In the genomic region with DNA sequence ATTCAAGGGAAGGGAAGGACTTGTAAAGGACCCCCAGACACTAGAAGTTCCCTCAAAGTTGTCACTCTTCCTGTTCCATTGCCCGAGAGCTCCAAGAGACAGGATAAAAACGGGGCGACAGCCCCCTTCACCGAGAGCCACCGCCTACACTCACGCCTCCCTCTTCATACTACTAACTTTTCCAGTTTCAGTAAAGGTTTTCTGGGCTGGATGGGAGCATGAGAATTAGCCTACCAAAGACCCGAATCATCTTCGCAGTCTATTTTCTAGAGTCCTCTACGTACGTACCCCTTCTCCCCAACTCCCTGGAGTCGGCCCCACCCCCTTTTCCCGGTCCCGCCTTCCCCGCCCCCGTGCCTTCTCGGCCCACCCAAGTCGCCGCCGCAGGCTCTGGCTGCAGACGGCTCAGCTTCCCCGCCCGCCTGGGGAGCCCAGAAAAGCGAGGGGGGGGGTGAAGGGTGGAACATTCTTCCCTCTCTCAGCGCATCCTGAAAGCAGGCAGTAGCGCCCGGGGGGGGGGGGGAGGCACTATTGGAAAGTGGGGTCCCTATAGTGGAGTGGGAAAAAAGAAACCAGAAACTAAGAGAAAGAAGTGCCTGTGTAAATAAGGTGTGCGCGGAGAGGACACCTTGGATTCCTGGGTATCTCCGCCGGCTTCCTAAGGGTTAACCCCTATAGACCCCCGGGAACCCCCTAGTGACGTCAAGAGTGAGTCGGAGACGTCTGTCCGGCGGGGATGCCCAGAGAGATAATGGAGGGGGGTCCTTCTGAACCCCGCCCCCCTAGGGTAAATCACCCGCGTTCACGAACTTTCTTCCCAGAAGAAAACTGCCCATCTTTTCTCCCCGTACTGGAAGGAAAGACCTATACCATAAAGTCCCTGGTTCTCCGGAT, we compare ENCODE assay signal across 8 mouse cellular contexts. TPM values are rescaled to one million over a fixed set of nuclear protein-coding genes. Genes with fewer than 3 reads are reported as not detected.
DNase-seq lines count a peak whose midpoint lies in the region; ATAC-seq and TF ChIP-seq lines count a peak whose summit lies in the region.

No protein-coding gene starts in this region.

- no peaks in the 10 kb centered on the region for H3K79me2 ChIP-seq in heart, adult 2 months (replicated peaks; ENCODE audit: control insufficient read depth, insufficient read depth, low read length)

- H3K4me1 ChIP-seq in bone marrow macrophage, adult 2 months (ENCODE audit: control insufficient read depth, insufficient read depth, low read length) = 0 out of 2 replicates have a peak, but pooled peaks cover 4% of the 10 kb centered on the region
- H3K4me1 ChIP-seq in heart, adult 2 months (ENCODE audit: control insufficient read depth, insufficient read depth, low read length) = peaks cover 2% of the 10 kb centered on the region; the same call in 1 of the 2 replicates
- peaks cover 37% of the 10 kb centered on the region for H3K4me1 ChIP-seq in midbrain, embryonic 12.5 days

- no peaks in the 10 kb centered on the region for H3K9me3 ChIP-seq in midbrain, embryonic 12.5 days

- no peak for TF ChIP-seq CTCF in bone marrow macrophage, adult 2 months (IDR thresholded peaks at IDR 0.05; ENCODE audit: low read depth, low read length)
- no peak for TF ChIP-seq CTCF in heart, adult 2 months (IDR thresholded peaks at IDR 0.05)

- H3K4me3 ChIP-seq in bone marrow macrophage, adult 2 months (ENCODE audit: insufficient read depth, low read length) = peak overlapping the region; percentile 59
- peak overlapping the region; percentile 58 for H3K4me3 ChIP-seq in heart, adult 2 months
- H3K4me3 ChIP-seq in midbrain, embryonic 12.5 days = peak overlapping the region; percentile 42

- no peak for TF ChIP-seq EP300 in heart, adult 2 months (IDR thresholded peaks at IDR 0.05; ENCODE audit: insufficient read depth, low read depth, low read length)

- no peaks in the 10 kb centered on the region for H3K36me3 ChIP-seq in heart, adult 2 months (ENCODE audit: control insufficient read depth, insufficient read depth, low read length)
- no peaks in the 10 kb centered on the region for H3K36me3 ChIP-seq in midbrain, embryonic 12.5 days

- ATAC-seq in midbrain, embryonic 12.5 days (ENCODE audit: low FRiP score, low read depth) = peak; percentile 40
- no peak for ATAC-seq in erythroid progenitor cell, adult 5-6 weeks (replicated peaks; ENCODE audit: low FRiP score, poor library complexity, severe bottlenecking)

- H3K27me3 ChIP-seq in heart, adult 2 months (ENCODE audit: control insufficient read depth, insufficient read depth, low read length) = no peaks in the 10 kb centered on the region; the same call in 1 of the 2 replicates
- H3K27me3 ChIP-seq in midbrain, embryonic 12.5 days = peaks cover 47% of the 10 kb centered on the region

- peak overlapping the region; percentile 63 for H3K9ac ChIP-seq in heart, adult 2 months (ENCODE audit: low read depth, low read length)
- H3K9ac ChIP-seq in midbrain, embryonic 12.5 days (replicated peaks) = peak overlapping the region; percentile 39

- WGBS in heart, adult 2 months = 1% methylated on average over 42 of the region's 42 CpGs
- WGBS in midbrain, embryonic 12.5 days = under 1% methylated on average over 40 of the region's 42 CpGs

- no peak for TF ChIP-seq POLR2A in bone marrow macrophage, adult 2 months (IDR thresholded peaks at IDR 0.05; ENCODE audit: borderline replicate concordance, low read depth, low read length)
- TF ChIP-seq POLR2A in heart, adult 2 months (IDR thresholded peaks at IDR 0.05; ENCODE audit: insufficient read depth, low read depth, low read length) = no peak

- intact Hi-C loops in heart, adult 2 months (cut with DNase I) = loop anchor here (5.0 kb wide), 1 partner anchor 163 kb away; no protein-coding TSS in a partner anchor

- H3K4me2 ChIP-seq in midbrain, embryonic 12.5 days (replicated peaks) = peak overlapping the region; percentile 70

- H3K27ac ChIP-seq in bone marrow macrophage, adult 2 months (ENCODE audit: insufficient read depth, low read depth, low read length) = no peak overlapping the region
- H3K27ac ChIP-seq in heart, adult 2 months = peak overlapping the region; percentile 81
- peak overlapping the region; percentile 31; the same call in 1 of the 2 replicates for H3K27ac ChIP-seq in midbrain, embryonic 12.5 days (replicated peaks)

- DNase-seq in heart, adult 18-20 months = peak; percentile 63 to 67
- DNase-seq in heart, adult 8-10 months (ENCODE audit: low spot score) = no peak
- DNase-seq in heart, adult 2 months = peak; percentile 66 to 69
- DNase-seq in kidney, postnatal 14 days = peak; percentile 72
- DNase-seq in cerebellum, postnatal 36 days = no peak

RNA-seq across cellular contexts. Expression of gene Gli1, which starts 1.8 kb away (rescaled TPM):
- under 1 TPM; 0.82 to 0.87 TPM for total RNA-seq in heart, adult 18-20 months (2021)
- total RNA-seq in heart, adult 8-10 months (2022) = 1 to 10 TPM; 1.1 to 1.7 (median 1.3) TPM
- not detected in 2 replicates for polyA plus RNA-seq in bone marrow macrophage, adult 2 months (2012; ENCODE audit: insufficient read depth, insufficient read length, missing spikeins)
- total RNA-seq in heart, adult 2 months (2021) = under 1 TPM; 0.91 to 0.96 TPM
- polyA plus RNA-seq in heart, adult 2 months (2012; rRNA removed) = 2.4 and 3.2 TPM in 2 replicates
- 3.7 and 4.1 TPM in 2 replicates for polyA plus RNA-seq in midbrain, embryonic 12.5 days (2016; fragmentation: Nextera tagmentation; extraction: Ambion mirVana)
- not detected in 2 replicates for total RNA-seq in erythroid progenitor cell, adult 5-6 weeks (2015; ENCODE audit: low replicate concordance)
- not detected in 2 replicates for total RNA-seq in erythroid progenitor cell, adult 5-6 weeks (2017; ENCODE audit: low replicate concordance)

RNA-seq across cellular contexts. Expression of gene Inhbe, which starts 14.3 kb away (rescaled TPM):
- not detected for total RNA-seq in heart, adult 18-20 months (2021)
- total RNA-seq in heart, adult 8-10 months (2022) = not detected
- polyA plus RNA-seq in bone marrow macrophage, adult 2 months (2012; ENCODE audit: insufficient read depth, insufficient read length, missing spikeins) = not detected in 2 replicates
- not detected for total RNA-seq in heart, adult 2 months (2021)
- polyA plus RNA-seq in heart, adult 2 months (2012; rRNA removed) = not detected in 2 replicates
- polyA plus RNA-seq in midbrain, embryonic 12.5 days (2016; fragmentation: Nextera tagmentation; extraction: Ambion mirVana) = not detected in 2 replicates
- not detected in 2 replicates for total RNA-seq in erythroid progenitor cell, adult 5-6 weeks (2015; ENCODE audit: low replicate concordance)
- not detected in 2 replicates for total RNA-seq in erythroid progenitor cell, adult 5-6 weeks (2017; ENCODE audit: low replicate concordance)

RNA-seq across cellular contexts. Expression of gene Arhgap9, which starts 18.2 kb away (rescaled TPM):
- total RNA-seq in heart, adult 18-20 months (2021) = 1 to 10 TPM; 4.0 to 5.4 TPM
- 1 to 10 TPM; 1.5 to 3.2 (median 3.0) TPM for total RNA-seq in heart, adult 8-10 months (2022)
- polyA plus RNA-seq in bone marrow macrophage, adult 2 months (2012; ENCODE audit: insufficient read depth, insufficient read length, missing spikeins) = 131 and 146 TPM in 2 replicates
- 1 to 10 TPM; 2.3 to 2.4 TPM for total RNA-seq in heart, adult 2 months (2021)
- polyA plus RNA-seq in heart, adult 2 months (2012; rRNA removed) = 2.5 and 4.8 TPM in 2 replicates
- 0.86 and 1.1 TPM in 2 replicates for polyA plus RNA-seq in midbrain, embryonic 12.5 days (2016; fragmentation: Nextera tagmentation; extraction: Ambion mirVana)
- 18.0 and 18.9 TPM in 2 replicates for total RNA-seq in erythroid progenitor cell, adult 5-6 weeks (2015; ENCODE audit: low replicate concordance)
- total RNA-seq in erythroid progenitor cell, adult 5-6 weeks (2017; ENCODE audit: low replicate concordance) = 6.4 and 15.4 TPM in 2 replicates

RNA-seq across cellular contexts. Expression of gene Mars, which starts 28.3 kb away (rescaled TPM):
- total RNA-seq in heart, adult 18-20 months (2021) = 10 to 100 TPM; 43.7 to 44.8 TPM
- 10 to 100 TPM; 42.1 to 48.8 (median 45.4) TPM for total RNA-seq in heart, adult 8-10 months (2022)
- polyA plus RNA-seq in bone marrow macrophage, adult 2 months (2012; ENCODE audit: insufficient read depth, insufficient read length, missing spikeins) = 29.4 and 34.9 TPM in 2 replicates
- 10 to 100 TPM; 42.6 to 47.7 TPM for total RNA-seq in heart, adult 2 months (2021)
- polyA plus RNA-seq in heart, adult 2 months (2012; rRNA removed) = 36.6 and 51.3 TPM in 2 replicates
- 156 and 166 TPM in 2 replicates for polyA plus RNA-seq in midbrain, embryonic 12.5 days (2016; fragmentation: Nextera tagmentation; extraction: Ambion mirVana)
- 68.5 and 80.9 TPM in 2 replicates for total RNA-seq in erythroid progenitor cell, adult 5-6 weeks (2015; ENCODE audit: low replicate concordance)
- 86.0 and 98.9 TPM in 2 replicates for total RNA-seq in erythroid progenitor cell, adult 5-6 weeks (2017; ENCODE audit: low replicate concordance)

RNA-seq across cellular contexts. Expression of gene Inhbc, which starts 30.3 kb away (rescaled TPM):
- not detected for total RNA-seq in heart, adult 18-20 months (2021)
- not detected for total RNA-seq in heart, adult 8-10 months (2022)
- not detected in 2 replicates for polyA plus RNA-seq in bone marrow macrophage, adult 2 months (2012; ENCODE audit: insufficient read depth, insufficient read length, missing spikeins)
- total RNA-seq in heart, adult 2 months (2021) = not detected
- polyA plus RNA-seq in heart, adult 2 months (2012; rRNA removed) = 0.18 TPM in 1 of 2 replicates, not detected in the other
- not detected in 2 replicates for polyA plus RNA-seq in midbrain, embryonic 12.5 days (2016; fragmentation: Nextera tagmentation; extraction: Ambion mirVana)
- total RNA-seq in erythroid progenitor cell, adult 5-6 weeks (2015; ENCODE audit: low replicate concordance) = not detected in 2 replicates
- not detected in 2 replicates for total RNA-seq in erythroid progenitor cell, adult 5-6 weeks (2017; ENCODE audit: low replicate concordance)

Comparison
In these comparisons a context has a peak if more than half of its experiments do, and no peak if none do; other contexts are left out.
1. DNase-seq: peak in heart, adult 18-20 months (2 of 2), heart, adult 2 months (2 of 2) and kidney, postnatal 14 days (single experiment); none in heart, adult 8-10 months (single experiment) and cerebellum, postnatal 36 days (0 of 2).
2. Peak in every context shown above with its lines, with median percentiles within 50 percentile points of each other: H3K4me3 ChIP-seq.